Comparison of ENCODE assay signal across 8 mouse cellular contexts in genomic region chr9:106159237-106159636, GRCm38 (mm10). TPM values are rescaled to one million over a fixed set of nuclear protein-coding genes. Genes with fewer than 3 reads are reported as not detected.
A peak's percentile ranks its signal among the peaks of the same experiment; 100 is the strongest.
DNase-seq lines count a peak whose midpoint lies in the region; ATAC-seq and TF ChIP-seq lines count a peak whose summit lies in the region.

No protein-coding gene starts in this region.

- H3K4me1 ChIP-seq in heart, adult 2 months (ENCODE audit: control insufficient read depth, insufficient read depth, low read length): no peaks in the 10 kb centered on the region; the same call in 1 of the 2 replicates
- H3K4me1 ChIP-seq in testis, adult 2 months (ENCODE audit: control insufficient read depth, insufficient read depth, low read length): no peaks in the 10 kb centered on the region; the same call in 1 of the 2 replicates
- peaks cover 27% of the 10 kb centered on the region for H3K4me1 ChIP-seq in liver, embryonic 15.5 days (replicated peaks)

- TF ChIP-seq EP300 in heart, adult 2 months (IDR thresholded peaks at IDR 0.05; ENCODE audit: insufficient read depth, low read depth, low read length): no peak

- ATAC-seq in liver, embryonic 15.5 days (ENCODE audit: insufficient read depth): no peak

- intact Hi-C loops in heart, adult 2 months (cut with DNase I): loop anchor here (1.0 to 5.0 kb wide), 2 partner anchors 11 to 53 kb away; partner anchors contain the start of gene Wdr82

- TF ChIP-seq CTCF in heart, adult 2 months (IDR thresholded peaks at IDR 0.05): no peak
- TF ChIP-seq CTCF in testis, adult 2 months (IDR thresholded peaks at IDR 0.05; ENCODE audit: control insufficient read depth, insufficient read depth, insufficient replicate concordance, low read depth, low read length): no peak

- H3K27ac ChIP-seq in heart, adult 2 months: peak overlapping the region; percentile 100
- H3K27ac ChIP-seq in testis, adult 2 months (ENCODE audit: control insufficient read depth, insufficient read depth, low read depth, low read length): no peak overlapping the region
- peak overlapping the region; percentile 69; the same call in 1 of the 2 replicates for H3K27ac ChIP-seq in liver, embryonic 15.5 days (replicated peaks)

- no peak for TF ChIP-seq POLR2A in heart, adult 2 months (IDR thresholded peaks at IDR 0.05; ENCODE audit: insufficient read depth, low read depth, low read length)
- no peak for TF ChIP-seq POLR2A in testis, adult 2 months (IDR thresholded peaks at IDR 0.05; ENCODE audit: control insufficient read depth, low read depth, low read length)

- WGBS in heart, adult 2 months: 82% methylated on average over 9 of the region's 9 CpGs
- WGBS in liver, embryonic 15.5 days (ENCODE audit: insufficient replicate concordance): 78% methylated on average over 9 of the region's 9 CpGs

- no peak for DNase-seq in heart, adult 2 months
- DNase-seq in heart, adult 8-10 months (ENCODE audit: low spot score): no peak
- no peak for DNase-seq in testis, postnatal 14 days (ENCODE audit: low spot score)
- no peak for DNase-seq in thymus, postnatal 14 days
- no peak for DNase-seq in gastrocnemius, postnatal 10 days
- no peak for DNase-seq in Muller cell, postnatal 12 days (ENCODE audit: inconsistent ontology term)

- no peak overlapping the region for H3K9ac ChIP-seq in heart, adult 2 months (ENCODE audit: low read depth, low read length)
- H3K9ac ChIP-seq in liver, embryonic 15.5 days: no peak overlapping the region

- no peaks in the 10 kb centered on the region for H3K27me3 ChIP-seq in heart, adult 2 months (ENCODE audit: control insufficient read depth, insufficient read depth, low read length)
- no peaks in the 10 kb centered on the region for H3K27me3 ChIP-seq in testis, adult 2 months (ENCODE audit: control insufficient read depth, insufficient read depth, low read length)
- peaks cover 3% of the 10 kb centered on the region; the same call in 1 of the 2 replicates for H3K27me3 ChIP-seq in liver, embryonic 15.5 days

- H3K4me2 ChIP-seq in liver, embryonic 15.5 days: peak overlapping the region; percentile 74

- no peaks in the 10 kb centered on the region for H3K79me2 ChIP-seq in heart, adult 2 months (replicated peaks; ENCODE audit: control insufficient read depth, insufficient read depth, low read length)

- no peaks in the 10 kb centered on the region for H3K36me3 ChIP-seq in heart, adult 2 months (ENCODE audit: control insufficient read depth, insufficient read depth, low read length)
- 0 out of 2 replicates have a peak, but pooled peaks cover 1% of the 10 kb centered on the region for H3K36me3 ChIP-seq in testis, adult 2 months (ENCODE audit: control insufficient read depth, insufficient read depth, low read length)
- no peaks in the 10 kb centered on the region for H3K36me3 ChIP-seq in liver, embryonic 15.5 days (replicated peaks)

- H3K4me3 ChIP-seq in heart, adult 2 months: peak overlapping the region; percentile 80
- peak overlapping the region; percentile 49 for H3K4me3 ChIP-seq in testis, adult 2 months (ENCODE audit: control insufficient read depth, low read depth, low read length)
- peak overlapping the region; percentile 68; the same call in 1 of the 2 replicates for H3K4me3 ChIP-seq in liver, embryonic 15.5 days (replicated peaks)

- H3K9me3 ChIP-seq in liver, embryonic 15.5 days (replicated peaks): no peaks in the 10 kb centered on the region

RNA-seq across cellular contexts. Expression of gene Glyctk, which starts 1.3 kb away (rescaled TPM):
- total RNA-seq in heart, adult 2 months (2021): 1 to 10 TPM; 1.6 to 2.3 TPM
- polyA plus RNA-seq in heart, adult 2 months (2012; rRNA removed): 2.0 and 3.4 TPM in 2 replicates
- 1 to 10 TPM; 1.5 to 2.6 (median 1.9) TPM for total RNA-seq in heart, adult 8-10 months (2022)
- 16.2 and 17.6 TPM in 2 replicates for polyA plus RNA-seq in testis, adult 2 months (2012; rRNA removed)
- polyA plus RNA-seq in liver, embryonic 15.5 days (2015; fragmentation: Nextera tagmentation; extraction: Ambion mirVana): 22.2 and 27.6 TPM in 2 replicates
- total RNA-seq in gastrocnemius, postnatal 10 days (2021): under 1 TPM; 0.78 to 0.90 TPM

RNA-seq across cellular contexts. Expression of gene Wdr82, which starts 11.5 kb away (rescaled TPM):
- 10 to 100 TPM; 35.1 to 37.0 TPM for total RNA-seq in heart, adult 2 months (2021)
- polyA plus RNA-seq in heart, adult 2 months (2012; rRNA removed): 30.5 and 61.6 TPM in 2 replicates
- total RNA-seq in heart, adult 8-10 months (2022): 10 to 100 TPM; 29.6 to 38.5 (median 34.0) TPM
- 21.3 and 25.2 TPM in 2 replicates for polyA plus RNA-seq in testis, adult 2 months (2012; rRNA removed)
- polyA plus RNA-seq in liver, embryonic 15.5 days (2015; fragmentation: Nextera tagmentation; extraction: Ambion mirVana): 6.8 and 7.3 TPM in 2 replicates
- 10 to 100 TPM; 31.1 to 38.8 TPM for total RNA-seq in gastrocnemius, postnatal 10 days (2021)

RNA-seq across cellular contexts. Expression of gene Ppm1m, which starts 40.3 kb away (rescaled TPM):
- total RNA-seq in heart, adult 2 months (2021): 10 to 100 TPM; 10.8 to 12.1 TPM
- 17.4 and 18.9 TPM in 2 replicates for polyA plus RNA-seq in heart, adult 2 months (2012; rRNA removed)
- 10 to 100 TPM in 3 of 4 experiments, 1 to 10 TPM in 1; 9.4 to 12.8 (median 12.3) TPM for total RNA-seq in heart, adult 8-10 months (2022)
- polyA plus RNA-seq in testis, adult 2 months (2012; rRNA removed): 31.3 and 40.6 TPM in 2 replicates
- 11.7 and 13.6 TPM in 2 replicates for polyA plus RNA-seq in liver, embryonic 15.5 days (2015; fragmentation: Nextera tagmentation; extraction: Ambion mirVana)
- 10 to 100 TPM in 1 of 2 experiments, 1 to 10 TPM in 1; 8.0 to 10.0 TPM for total RNA-seq in gastrocnemius, postnatal 10 days (2021)

RNA-seq across cellular contexts. Expression of gene Twf2, which starts 43.7 kb away (rescaled TPM):
- 100 to 1,000 TPM; 182 to 219 TPM for total RNA-seq in heart, adult 2 months (2021)
- 251 and 268 TPM in 2 replicates for polyA plus RNA-seq in heart, adult 2 months (2012; rRNA removed)
- 100 to 1,000 TPM; 188 to 245 (median 236) TPM for total RNA-seq in heart, adult 8-10 months (2022)
- 12.1 and 13.5 TPM in 2 replicates for polyA plus RNA-seq in testis, adult 2 months (2012; rRNA removed)
- polyA plus RNA-seq in liver, embryonic 15.5 days (2015; fragmentation: Nextera tagmentation; extraction: Ambion mirVana): 23.5 and 23.8 TPM in 2 replicates
- total RNA-seq in gastrocnemius, postnatal 10 days (2021): 10 to 100 TPM; 57.2 to 70.5 TPM
